Mouse (Mus musculus): ENCODE results near the gene Setd1b. TPM values are rescaled to one million over a fixed set of nuclear protein-coding genes. Genes with fewer than 3 reads are reported as not detected.
A peak's percentile ranks its signal among the peaks of the same experiment; 100 is the strongest.

Gene Setd1b
- total RNA-seq, 2 experiments from 2014 or later: 9.8 to 11.3 TPM

DNA sequence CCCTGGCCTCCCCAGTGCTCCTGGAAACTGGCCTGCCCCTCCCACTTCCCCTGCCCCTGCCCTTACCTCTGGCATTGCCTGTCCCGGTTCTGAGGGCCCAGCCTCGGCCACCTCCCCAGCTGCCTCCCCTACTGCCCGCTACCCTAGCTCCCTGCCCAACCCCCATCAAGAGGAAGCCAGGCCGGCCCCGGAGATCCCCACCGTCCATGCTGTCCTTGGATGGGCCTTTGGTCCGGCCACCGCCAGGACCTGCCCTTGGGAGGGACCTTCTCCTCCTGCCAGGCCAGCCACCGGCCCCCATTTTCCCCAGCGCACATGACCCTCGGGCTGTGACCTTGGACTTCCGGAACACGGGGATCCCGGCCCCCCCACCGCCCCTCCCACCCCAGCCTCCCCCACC lies 18.3 kb downstream of the Setd1b start:
- TF ChIP-seq CTCF (IDR thresholded peaks at IDR 0.05): no peak
- intact Hi-C loops (cut with DNase I): no loop called here
- no peak overlapping the region; the same call in 1 of the 2 replicates for H3K27ac ChIP-seq
- no peak for DNase-seq
- H3K4me3 ChIP-seq: no peak overlapping the region

DNA sequence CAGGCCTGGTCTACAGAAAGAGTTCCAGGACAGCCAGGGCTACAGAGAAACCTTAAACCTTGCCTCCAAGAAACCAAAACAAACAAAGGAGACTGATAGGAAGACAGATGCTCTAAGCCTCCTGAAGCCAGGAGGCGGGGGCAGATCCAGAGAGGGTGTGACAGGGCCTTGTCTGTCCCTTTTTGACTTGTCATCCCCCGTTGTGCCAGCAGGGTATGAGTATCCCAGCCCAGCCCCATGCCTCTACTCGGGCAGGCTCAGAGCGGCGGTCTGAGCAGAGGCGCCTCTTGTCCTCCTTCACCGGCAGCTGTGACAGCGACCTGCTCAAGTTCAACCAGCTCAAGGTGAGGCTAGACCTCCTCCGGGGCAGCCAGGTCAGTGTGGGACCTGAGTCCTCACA lies 20.9 kb downstream of the Setd1b start:
- no peak overlapping the region for H3K27ac ChIP-seq
- TF ChIP-seq CTCF (IDR thresholded peaks at IDR 0.05): no peak
- intact Hi-C loops (cut with DNase I): no loop called here

DNA sequence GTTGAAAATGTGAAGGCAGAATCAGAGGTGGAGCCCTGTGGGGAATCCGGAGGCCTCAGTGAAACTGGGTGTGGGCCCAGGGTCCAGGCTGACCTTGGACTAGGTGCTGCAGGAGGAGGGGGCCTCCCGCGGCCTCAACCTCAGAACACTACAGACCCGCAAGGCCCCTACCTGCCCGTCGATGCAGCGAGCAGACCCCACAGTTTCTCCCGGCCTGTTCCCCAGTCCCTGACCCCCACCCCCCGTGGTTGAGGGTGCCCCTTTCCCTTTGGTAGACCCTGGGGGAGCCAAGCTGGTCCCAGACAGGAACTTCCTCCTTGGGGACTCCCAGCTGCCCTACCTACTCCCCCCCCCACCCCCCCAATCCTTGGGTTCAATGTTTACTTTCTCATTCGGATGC lies 24.4 kb downstream of the Setd1b start:
- intact Hi-C loops (cut with DNase I): no loop called here
- Histone ChIP-seq H3K4me3 (no peak overlapping the region), H3K27ac (no peak overlapping the region)
- no peak for DNase-seq
- TF ChIP-seq CTCF (IDR thresholded peaks at IDR 0.05): no peak

More for the DNA sequence above, 20.9 kb downstream of the Setd1b start:
- H3K4me3 ChIP-seq: no peak overlapping the region
- DNase-seq: no peak

DNA sequence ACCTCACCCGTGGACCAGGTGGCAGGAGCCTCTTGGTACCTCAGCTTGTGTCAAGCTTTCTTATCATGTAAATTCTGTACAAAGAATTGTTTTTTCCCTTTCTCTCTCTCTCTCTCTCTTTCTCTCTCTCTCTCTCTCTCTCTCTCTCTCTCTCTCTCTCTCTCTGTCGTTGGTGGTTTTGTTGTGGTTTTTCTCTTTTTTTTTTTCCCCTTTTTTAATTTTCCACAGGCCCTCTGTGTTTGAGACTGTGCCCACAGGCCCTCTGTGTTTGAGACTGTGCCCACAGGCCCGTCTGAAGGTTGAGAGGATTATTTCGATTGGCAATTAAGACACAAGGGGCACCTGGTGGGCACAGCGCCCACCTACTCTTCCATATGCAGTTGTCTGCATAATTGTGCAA lies 25.6 kb downstream of the Setd1b start:
- no peak overlapping the region for H3K4me3 ChIP-seq

GRCm38 (mm10) chr5:123169284-123169683 lies 27.3 kb downstream of the Setd1b start, which contains the start of gene Psmd9:
Gene Psmd9 (plus strand): TSS chr5:123169413.
- Histone ChIP-seq H3K27ac (no peak within 1 kb of the TSS), H3K4me3 (no peak within 1 kb of the TSS)
- no peak for TF ChIP-seq CTCF (IDR thresholded peaks at IDR 0.05)
- DNase-seq: no peak
- intact Hi-C loops (cut with DNase I): no loop called here

More for the DNA sequence above, 25.6 kb downstream of the Setd1b start:
- intact Hi-C loops (cut with DNase I): no loop called here
- DNase-seq: no peak
- no peak overlapping the region for H3K27ac ChIP-seq
- TF ChIP-seq CTCF (IDR thresholded peaks at IDR 0.05): no peak

DNA sequence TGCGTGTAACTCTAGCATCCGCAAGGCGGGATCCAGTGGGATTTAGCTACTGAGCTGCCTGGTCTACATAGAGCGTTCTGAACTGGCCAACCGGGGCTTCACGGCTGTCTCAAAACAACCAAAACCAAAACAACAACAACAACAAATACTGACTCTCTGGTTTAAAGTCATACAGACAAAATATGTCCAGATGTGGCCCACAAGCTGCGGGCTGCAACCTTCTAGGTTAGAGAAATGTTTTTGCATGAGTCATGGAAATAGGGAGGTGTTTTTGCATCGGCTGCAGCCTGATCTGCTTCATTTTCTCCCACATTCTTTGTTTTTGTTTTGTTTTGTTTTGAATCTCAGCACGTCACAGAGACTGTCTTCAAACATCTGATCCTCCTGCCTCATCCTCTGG lies 28.4 kb downstream of the Setd1b start:
- H3K27ac ChIP-seq: no peak overlapping the region; the same call in 1 of the 2 replicates
- no peak for DNase-seq
- intact Hi-C loops (cut with DNase I): loop anchor here (2.0 kb wide), 1 partner anchor 54 kb away; no protein-coding TSS in a partner anchor
- TF ChIP-seq CTCF (IDR thresholded peaks at IDR 0.05): no peak
- H3K4me3 ChIP-seq: no peak overlapping the region

GRCm38 (mm10) chr5:123171646-123172350 lies 29.8 kb downstream of the Setd1b start:
- peak; percentile 87 for DNase-seq
- intact Hi-C loops (cut with DNase I): loop anchor here (1.0 to 2.0 kb wide), 2 partner anchors 55 to 107 kb away; no protein-coding TSS in a partner anchor
- Histone ChIP-seq H3K4me3 (no peak overlapping the region), H3K27ac (no peak overlapping the region)
- TF ChIP-seq CTCF (IDR thresholded peaks at IDR 0.05): 0 out of 2 replicates have a peak, but pooled peaks have one; percentile 100

GRCm38 (mm10) chr5:123178792-123179191 lies 36.8 kb downstream of the Setd1b start:
- Histone ChIP-seq H3K4me3 (no peak overlapping the region), H3K27ac (no peak overlapping the region)
- no peak for TF ChIP-seq CTCF (IDR thresholded peaks at IDR 0.05)
- intact Hi-C loops (cut with DNase I): no loop called here
- DNase-seq: no peak

- Histone ChIP-seq H3K27ac (no peak overlapping the region), H3K4me3 (no peak overlapping the region)
- intact Hi-C loops (cut with DNase I): no loop called here
- no peak for DNase-seq
- no peak for TF ChIP-seq CTCF (IDR thresholded peaks at IDR 0.05)
Measured at GRCm38 (mm10) chr5:123180390-123180789, 38.4 kb downstream of the Setd1b start.

DNA sequence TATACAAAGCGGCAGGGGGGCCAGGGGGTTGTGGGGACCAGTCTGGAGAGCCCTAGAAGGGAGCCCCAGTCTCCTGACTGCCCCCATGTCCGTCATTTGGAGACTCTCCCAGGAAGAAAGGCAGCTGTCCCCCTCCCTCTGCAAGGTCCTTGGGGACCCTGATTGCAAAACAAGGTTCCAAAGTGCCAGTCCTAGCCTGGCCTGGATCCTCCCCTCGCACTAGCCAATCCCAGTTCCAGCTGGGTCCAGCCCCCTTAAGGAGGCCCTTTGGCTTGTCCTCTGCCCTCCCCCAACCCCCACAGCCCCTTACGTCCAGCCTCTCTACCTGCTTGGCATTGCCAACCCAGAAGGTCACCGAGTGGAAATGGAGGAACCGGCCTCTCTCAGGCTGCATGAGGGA lies 39.5 kb downstream of the Setd1b start:
- intact Hi-C loops (cut with DNase I): no loop called here
- no peak for TF ChIP-seq CTCF (IDR thresholded peaks at IDR 0.05)
- no peak overlapping the region for H3K27ac ChIP-seq
- peak; percentile 50 for DNase-seq
- H3K4me3 ChIP-seq: no peak overlapping the region

- no peak for DNase-seq
- Histone ChIP-seq H3K27ac (no peak within 1 kb of the TSS), H3K4me3 (no peak within 1 kb of the TSS)
- intact Hi-C loops (cut with DNase I): no loop called here
- no peak for TF ChIP-seq CTCF (IDR thresholded peaks at IDR 0.05)
Measured at GRCm38 (mm10) chr5:123182651-123183050, 40.7 kb downstream of the Setd1b start, which contains the start of gene Hpd. Gene Hpd (minus strand): TSS chr5:123182727.

DNA sequence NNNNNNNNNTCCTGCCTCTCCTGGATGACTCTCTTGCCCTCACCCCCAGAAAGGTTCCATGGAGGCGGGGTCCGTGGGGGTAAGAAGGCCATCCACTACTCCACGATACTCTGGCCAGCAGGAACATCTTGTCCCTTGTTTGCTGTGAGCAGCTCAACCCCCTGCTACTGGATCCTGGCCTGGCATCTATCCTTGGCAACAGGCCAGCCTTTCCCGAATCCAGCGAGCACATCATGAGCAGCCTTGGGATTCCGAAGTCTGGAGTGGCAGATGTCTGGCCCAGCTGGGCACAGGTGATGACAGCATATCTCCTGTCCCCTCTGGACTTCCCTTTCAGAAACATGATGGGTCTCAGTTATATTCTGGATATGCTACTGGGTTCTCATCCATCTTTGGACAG lies 44.0 kb downstream of the Setd1b start:
- intact Hi-C loops (cut with DNase I): no loop called here
- no peak overlapping the region for H3K27ac ChIP-seq
- TF ChIP-seq CTCF (IDR thresholded peaks at IDR 0.05): no peak
- no peak for DNase-seq
- no peak overlapping the region for H3K4me3 ChIP-seq

DNA sequence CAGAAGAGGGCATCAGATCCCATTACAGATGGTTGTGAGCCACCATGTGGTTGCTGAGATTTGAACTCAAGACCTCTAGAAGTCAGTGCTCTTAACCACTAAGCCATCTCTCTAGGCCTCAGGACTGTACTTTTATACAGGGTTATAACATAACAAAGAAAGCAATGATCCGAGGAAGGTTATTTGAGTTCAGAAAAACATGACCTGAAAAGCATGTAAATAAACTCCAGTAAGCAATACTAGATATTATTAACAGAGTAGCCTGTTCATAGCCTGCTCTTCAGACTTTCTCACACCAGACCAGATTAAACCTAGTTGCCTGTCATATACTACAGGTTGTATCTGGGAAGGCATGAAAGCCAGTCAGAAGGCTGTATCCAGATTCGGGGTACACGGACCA lies 45.3 kb downstream of the Setd1b start:
- TF ChIP-seq CTCF (IDR thresholded peaks at IDR 0.05): no peak
- Histone ChIP-seq H3K27ac (no peak overlapping the region), H3K4me3 (no peak overlapping the region)
- no peak for DNase-seq
- intact Hi-C loops (cut with DNase I): no loop called here

DNA sequence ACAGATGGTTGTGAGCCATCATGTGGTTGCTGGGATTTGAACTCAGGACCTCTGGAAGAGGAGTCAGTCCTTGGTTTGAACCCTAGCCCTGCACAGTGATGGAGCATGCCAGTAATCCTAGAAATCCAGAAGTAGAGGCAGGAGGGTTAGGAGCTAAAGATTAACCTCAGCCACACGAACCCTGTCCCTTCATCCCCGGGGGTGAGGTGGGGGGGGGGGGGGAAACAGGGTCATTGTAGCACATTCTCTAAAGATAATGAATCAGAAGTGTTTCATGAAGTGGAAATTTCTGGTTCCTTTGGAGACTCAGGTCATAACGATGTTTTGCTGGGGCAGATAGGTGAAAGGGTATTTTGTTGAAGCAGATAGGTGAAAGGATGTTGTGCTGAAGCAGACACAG lies 48.9 kb downstream of the Setd1b start:
- no peak for TF ChIP-seq CTCF (IDR thresholded peaks at IDR 0.05)
- no peak for DNase-seq
- Histone ChIP-seq H3K4me3 (no peak overlapping the region), H3K27ac (no peak overlapping the region)
- intact Hi-C loops (cut with DNase I): no loop called here
